Comparison of ENCODE assay signal across 9 mouse cellular contexts in the genomic region with DNA sequence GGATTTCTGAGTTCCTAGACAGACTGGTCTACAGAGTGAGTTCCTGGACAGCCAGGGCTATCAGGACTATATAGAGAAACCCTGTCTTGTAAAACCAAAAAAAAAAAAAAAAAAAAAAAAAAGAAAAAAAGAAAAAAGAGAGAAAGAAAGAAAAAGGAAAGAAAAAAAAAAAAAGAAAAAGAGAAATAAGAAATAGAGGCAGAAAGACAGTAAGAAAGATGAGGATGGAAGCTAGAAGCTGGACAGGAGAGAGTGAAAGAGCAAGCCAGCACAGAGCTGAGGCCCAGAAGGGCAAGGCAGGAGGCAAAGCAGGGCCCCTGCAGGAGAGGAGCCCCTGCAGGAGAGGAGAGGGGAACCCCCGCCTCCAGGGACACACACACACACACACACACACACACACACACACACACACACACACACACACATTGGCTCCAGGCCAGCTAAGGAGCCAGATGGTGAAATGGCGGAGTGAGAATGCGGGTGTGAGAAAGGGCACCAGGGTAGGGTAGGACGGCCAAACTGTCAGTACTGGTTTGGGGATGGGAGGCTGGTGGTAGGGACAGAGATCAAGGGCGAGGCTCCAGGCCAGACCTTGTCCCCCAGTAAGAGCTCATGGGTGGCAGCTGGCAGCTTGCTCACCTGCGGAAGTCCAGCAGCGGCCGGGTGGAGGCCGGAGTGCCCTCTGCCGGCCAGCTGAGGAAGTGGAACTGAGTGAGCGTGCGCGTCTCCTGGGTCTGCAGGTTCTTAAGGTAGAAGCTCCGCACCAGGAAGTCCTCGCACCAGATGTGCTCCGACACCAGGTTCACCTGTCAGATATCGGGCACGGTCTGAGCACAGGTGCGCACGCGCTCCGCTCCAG. TPM values are rescaled to one million over a fixed set of nuclear protein-coding genes. Genes with fewer than 3 reads are reported as not detected.
DNase-seq lines count a peak whose midpoint lies in the region; ATAC-seq and TF ChIP-seq lines count a peak whose summit lies in the region.
"Had no signal": no experiment of that assay in that cellular context is flagged by ENCODE, and none has a peak within 500 bp of the region (broad histone marks: within the 10 kb centered on the region; RNA-seq: fewer than 3 reads in every experiment).

No protein-coding gene starts in this region.

- peak overlapping the region; percentile 63; the same call in 1 of the 2 replicates for H3K4me3 ChIP-seq in G1E (ENCODE audit: low read depth, low read length)
- peak overlapping the region; percentile 21 for H3K4me3 ChIP-seq in forebrain, embryonic 12.5 days (replicated peaks)
- peak overlapping the region; percentile 38 for H3K4me3 ChIP-seq in midbrain, embryonic 10.5 days

- no peak overlapping the region for H3K9ac ChIP-seq in forebrain, embryonic 12.5 days

- H3K4me2 ChIP-seq in forebrain, embryonic 12.5 days: peak overlapping the region; percentile 47

- ATAC-seq in G1E (ENCODE audit: extremely low read depth, insufficient number of reproducible peaks, low FRiP score, poor library complexity, severe bottlenecking): peak; percentile 67; the same call in 1 of the 2 replicates
- peak; percentile 54 for ATAC-seq in forebrain, embryonic 12.5 days (ENCODE audit: low FRiP score)

- DNase-seq in G1E (ENCODE audit: low spot score): peak; percentile 90
- peak; percentile 75 for DNase-seq in c-Kit-positive CD71-positive TER-119-positive erythroid progenitor cells, embryonic 14.5 days (ENCODE audit: low spot score)
- peak; percentile 85 for DNase-seq in heart, postnatal 4 days
- peak; percentile 58 for DNase-seq in left cerebral cortex, postnatal 4 days
- peak; percentile 76 for DNase-seq in midbrain, embryonic 10.5 days (ENCODE audit: low spot score)
- DNase-seq in right cerebral cortex, postnatal 4 days: peak; percentile 55
- peak; percentile 69 to 76 for DNase-seq in urinary bladder, postnatal 4 days (ENCODE audit: low spot score in 2 of 2)

- H3K36me3 ChIP-seq in G1E (replicated peaks): no peaks in the 10 kb centered on the region
- no peaks in the 10 kb centered on the region for H3K36me3 ChIP-seq in forebrain, embryonic 12.5 days (replicated peaks)
- no peaks in the 10 kb centered on the region for H3K36me3 ChIP-seq in midbrain, embryonic 10.5 days

- intact Hi-C loops in left cerebral cortex, postnatal 4 days (cut with DNase I): no loop called here

- 3% methylated on average over 21 of the region's 22 CpGs for WGBS in forebrain, embryonic 12.5 days
- WGBS in midbrain, embryonic 10.5 days: 8% methylated on average over 21 of the region's 22 CpGs

- peak; percentile 94 for TF ChIP-seq CTCF in G1E (IDR thresholded peaks at IDR 0.05; ENCODE audit: low read depth, low read length)

- H3K27me3 ChIP-seq in G1E (ENCODE audit: insufficient read depth, low read length): peaks cover 6% of the 10 kb centered on the region; the same call in 1 of the 2 replicates
- H3K27me3 ChIP-seq in forebrain, embryonic 12.5 days: peaks cover 13% of the 10 kb centered on the region; the same call in 1 of the 2 replicates
- H3K27me3 ChIP-seq in midbrain, embryonic 10.5 days (ENCODE audit: low read depth, poor library complexity, severe bottlenecking): peaks cover 16% of the 10 kb centered on the region

- H3K4me1 ChIP-seq in G1E (ENCODE audit: insufficient read depth, low read depth, low read length): peaks cover 63% of the 10 kb centered on the region
- peaks cover 23% of the 10 kb centered on the region for H3K4me1 ChIP-seq in forebrain, embryonic 12.5 days
- peaks cover 27% of the 10 kb centered on the region for H3K4me1 ChIP-seq in midbrain, embryonic 10.5 days

- H3K9me3 ChIP-seq in G1E (replicated peaks): no peaks in the 10 kb centered on the region
- no peaks in the 10 kb centered on the region for H3K9me3 ChIP-seq in forebrain, embryonic 12.5 days
- no peaks in the 10 kb centered on the region for H3K9me3 ChIP-seq in midbrain, embryonic 10.5 days (replicated peaks)

- peak overlapping the region; percentile 31; the same call in 1 of the 2 replicates for H3K27ac ChIP-seq in forebrain, embryonic 12.5 days
- no peak overlapping the region for H3K27ac ChIP-seq in midbrain, embryonic 10.5 days (replicated peaks)

RNA-seq across cellular contexts. Expression of gene Ptprn, which starts 13.0 kb away (rescaled TPM):
- total RNA-seq in G1E (2014; fragmentation: Nextera tagmentation): not detected in 2 replicates
- total RNA-seq in G1E (2017): 0.11 TPM in 1 of 2 replicates, not detected in the other
- polyA plus RNA-seq in G1E (2012): 0.03 and 0.08 TPM in 2 replicates
- polyA plus RNA-seq in forebrain, embryonic 12.5 days (2016; fragmentation: Nextera tagmentation; extraction: Ambion mirVana): 6.8 and 7.5 TPM in 2 replicates
- under 1 TPM; 0.41 to 0.43 TPM for total RNA-seq in heart, postnatal 4 days (2021)
- total RNA-seq in left cerebral cortex, postnatal 4 days (2021): 100 to 1,000 TPM; 101 to 122 TPM
- 3.6 and 6.1 TPM in 2 replicates for polyA plus RNA-seq in midbrain, embryonic 10.5 days (2016; fragmentation: Nextera tagmentation; extraction: Ambion mirVana)

RNA-seq across cellular contexts. Expression of gene Dnajb2, which starts 15.1 kb away (rescaled TPM):
- total RNA-seq in G1E (2014; fragmentation: Nextera tagmentation) (15.4 and 63.3 TPM in 2 replicates), G1E (2017) (13.9 and 15.6 TPM in 2 replicates)
- polyA plus RNA-seq in G1E (2012): 9.1 and 11.1 TPM in 2 replicates
- 38.1 and 41.5 TPM in 2 replicates for polyA plus RNA-seq in forebrain, embryonic 12.5 days (2016; fragmentation: Nextera tagmentation; extraction: Ambion mirVana)
- 10 to 100 TPM; 46.4 to 49.2 TPM for total RNA-seq in heart, postnatal 4 days (2021)
- total RNA-seq in left cerebral cortex, postnatal 4 days (2021): 10 to 100 TPM; 54.7 to 61.3 TPM
- polyA plus RNA-seq in midbrain, embryonic 10.5 days (2016; fragmentation: Nextera tagmentation; extraction: Ambion mirVana): 27.5 and 27.9 TPM in 2 replicates

RNA-seq across cellular contexts. Expression of gene A630095N17Rik, which starts 19.4 kb away (rescaled TPM):
- total RNA-seq in G1E (2014; fragmentation: Nextera tagmentation): not detected in 2 replicates
- total RNA-seq in G1E (2017): not detected in 2 replicates
- polyA plus RNA-seq in G1E (2012): not detected in 2 replicates
- polyA plus RNA-seq in forebrain, embryonic 12.5 days (2016; fragmentation: Nextera tagmentation; extraction: Ambion mirVana): not detected in 2 replicates
- not detected for total RNA-seq in heart, postnatal 4 days (2021)
- total RNA-seq in left cerebral cortex, postnatal 4 days (2021): not detected
- polyA plus RNA-seq in midbrain, embryonic 10.5 days (2016; fragmentation: Nextera tagmentation; extraction: Ambion mirVana): not detected in 2 replicates
- total RNA-seq: layer of hippocampus, postnatal 25 days had no signal

RNA-seq across cellular contexts. Expression of gene Resp18, which starts 26.9 kb away (rescaled TPM):
- not detected in 2 replicates for total RNA-seq in G1E (2014; fragmentation: Nextera tagmentation)
- total RNA-seq in G1E (2017): not detected in 2 replicates
- polyA plus RNA-seq in G1E (2012): not detected in 2 replicates
- polyA plus RNA-seq in forebrain, embryonic 12.5 days (2016; fragmentation: Nextera tagmentation; extraction: Ambion mirVana): 29.2 and 32.8 TPM in 2 replicates
- not detected for total RNA-seq in heart, postnatal 4 days (2021)
- 10 to 100 TPM; 29.3 to 58.0 TPM for total RNA-seq in left cerebral cortex, postnatal 4 days (2021)
- 7.2 and 16.2 TPM in 2 replicates for polyA plus RNA-seq in midbrain, embryonic 10.5 days (2016; fragmentation: Nextera tagmentation; extraction: Ambion mirVana)

RNA-seq across cellular contexts. Expression of gene Tuba4a, which starts 31.7 kb away (rescaled TPM):
- total RNA-seq in G1E (2014; fragmentation: Nextera tagmentation) (201 and 287 TPM in 2 replicates), G1E (2017) (156 and 175 TPM in 2 replicates)
- polyA plus RNA-seq in G1E (2012): 38.6 and 61.0 TPM in 2 replicates
- 8.1 and 9.1 TPM in 2 replicates for polyA plus RNA-seq in forebrain, embryonic 12.5 days (2016; fragmentation: Nextera tagmentation; extraction: Ambion mirVana)
- total RNA-seq in heart, postnatal 4 days (2021): 100 to 1,000 TPM; 371 to 462 TPM
- total RNA-seq in left cerebral cortex, postnatal 4 days (2021): 100 to 1,000 TPM; 101 to 111 TPM
- polyA plus RNA-seq in midbrain, embryonic 10.5 days (2016; fragmentation: Nextera tagmentation; extraction: Ambion mirVana): 9.0 and 10.0 TPM in 2 replicates

Comparison
In these comparisons a context has a peak if more than half of its experiments do, and no peak if none do; other contexts are left out.
1. RNA of gene Ptprn, which starts 13.0 kb away (total RNA-seq): 101 to 122 TPM in left cerebral cortex, postnatal 4 days; 0.41 to 0.43 TPM in heart, postnatal 4 days and 0.11 TPM in G1E; every median in the first group is over 10 times any median in the second.
2. Peak in every context shown above with its lines, with median percentiles within 50 percentile points of each other: DNase-seq and H3K4me3 ChIP-seq.